Mouse (Mus musculus): ENCODE results near the gene Vps26c.

The Vps26c gene

GRCm38 (mm10) chr16:94526344-94527151 lies at the start of gene Vps26c:
Gene Vps26c (minus strand): TSS chr16:94526830.
- DNase-seq: peak; percentile 98

GRCm38 (mm10) chr16:94575757-94576156 lies 49.1 kb upstream of the Vps26c start:
- DNase-seq: no peak

- DNase-seq: no peak
These were observed 48.1 kb upstream of the Vps26c start for GRCm38 (mm10) chr16:94574718-94575094.

- DNase-seq: no peak
These were observed 47.5 kb upstream of the Vps26c start for GRCm38 (mm10) chr16:94574025-94574717.

GRCm38 (mm10) chr16:94572422-94572821 lies 45.8 kb upstream of the Vps26c start:
- no peak for DNase-seq

GRCm38 (mm10) chr16:94571111-94571993 lies 44.7 kb upstream of the Vps26c start:
- DNase-seq: no peak

GRCm38 (mm10) chr16:94570361-94571041 lies 43.9 kb upstream of the Vps26c start:
- peak; percentile 67 for DNase-seq

- peak; percentile 98 for DNase-seq
These were observed 42.9 kb upstream of the Vps26c start, which contains the start of gene Dyrk1a for GRCm38 (mm10) chr16:94569229-94570176. Gene Dyrk1a (plus strand): TSS chr16:94570010.

GRCm38 (mm10) chr16:94568335-94569228 lies 42.0 kb upstream of the Vps26c start:
- no peak for DNase-seq

GRCm38 (mm10) chr16:94567751-94568150 lies 41.1 kb upstream of the Vps26c start:
- DNase-seq: no peak

- no peak for DNase-seq
These were observed 40.4 kb upstream of the Vps26c start for GRCm38 (mm10) chr16:94566834-94567585.

- DNase-seq: no peak
These were observed 39.5 kb upstream of the Vps26c start for GRCm38 (mm10) chr16:94566124-94566523.

- DNase-seq: no peak
These were observed 34.0 kb upstream of the Vps26c start for GRCm38 (mm10) chr16:94560618-94561017.

GRCm38 (mm10) chr16:94559782-94560181 lies 33.2 kb upstream of the Vps26c start:
- DNase-seq: no peak

- no peak for DNase-seq
These were observed 32.7 kb upstream of the Vps26c start for GRCm38 (mm10) chr16:94559282-94559681.

GRCm38 (mm10) chr16:94556228-94556627 lies 29.6 kb upstream of the Vps26c start:
- no peak for DNase-seq

GRCm38 (mm10) chr16:94555346-94555745 lies 28.7 kb upstream of the Vps26c start:
- DNase-seq: no peak

GRCm38 (mm10) chr16:94551934-94552333 lies 25.3 kb upstream of the Vps26c start:
- DNase-seq: peak; percentile 49

GRCm38 (mm10) chr16:94549813-94550212 lies 23.2 kb upstream of the Vps26c start:
- no peak for DNase-seq

Data from kidney, adult 11 months (tissue).